Mouse (Mus musculus) neural tube, embryonic 12.5 days (tissue): Measurements from ENCODE around the gene Nhsl1. TPM values are rescaled to one million over a fixed set of nuclear protein-coding genes. Genes with fewer than 3 reads are reported as not detected.

Experiments used
- polyA plus RNA-seq: library from polyadenylated mRNA; unstranded; fragments of >200 nt; fragmentation: Nextera tagmentation; extraction: Ambion mirVana; gene quantifications from 2 replicates; pipeline ENCODE4 v1.2.1, GENCODE M21; 2016

Nhsl1 gene
- polyA plus RNA-seq, 1 experiment from 2014 or later = 18.9 TPM

Other genes with a start within 250 kb of the Nhsl1 start
- 0.45 and 0.47 TPM in 2 replicates for gene Ect2l, start 108.1 kb upstream of the Nhsl1 start, polyA plus RNA-seq
- gene Ccdc28a, start 84.0 kb upstream of the Nhsl1 start, polyA plus RNA-seq = 5.6 and 7.3 TPM in 2 replicates
- gene Hebp2, start 227.1 kb downstream of the Nhsl1 start, polyA plus RNA-seq = 12.1 and 16.4 TPM in 2 replicates